Mouse (Mus musculus): Measurements from ENCODE around the gene Usp20. TPM values are rescaled to one million over a fixed set of nuclear protein-coding genes. Genes with fewer than 3 reads are reported as not detected.
A peak's percentile ranks its signal among the peaks of the same experiment; 100 is the strongest.
"Not testable (repeated sequence)": the region's sequence is repeated elsewhere in the genome, so short reads cannot be mapped to it uniquely, and the experiment has no call there.

The Usp20 gene
- polyA plus RNA-seq (2012; rRNA removed) = 5.1 TPM in 2 replicates

GRCm38 (mm10) chr2:30981790-30982513 lies at the start of gene Usp20, which contains the start of gene BC005624:
Usp20 (plus strand) TSS chr2:30982279.
BC005624 (minus strand) TSS chr2:30982201.
- TF ChIP-seq CTCF (IDR thresholded peaks at IDR 0.05; ENCODE audit: extremely low read depth, insufficient read length, insufficient replicate concordance, low read depth, low read length) = no peak
- TF ChIP-seq POLR2A (IDR thresholded peaks at IDR 0.05; ENCODE audit: low read depth, low read length) = peak; percentile 70; the same call in 1 of the 2 replicates
- H3K4me3 ChIP-seq (ENCODE audit: low read depth, low read length) = peak within 1 kb of the TSS; percentile 91
- H3K4me1 ChIP-seq (ENCODE audit: control insufficient read depth, insufficient read depth, insufficient read length, low read length) = peaks cover 8% of the 10 kb centered on the region
- under 1% methylated on average over 66 of the region's 66 CpGs for WGBS
- H3K36me3 ChIP-seq (ENCODE audit: control insufficient read depth, insufficient read depth, low read length) = peaks cover 20% of the 10 kb centered on the region
- no peak within 1 kb of the TSS for H3K27ac ChIP-seq (ENCODE audit: insufficient read depth, low read depth, low read length)
- no peaks in the 10 kb centered on the region for H3K27me3 ChIP-seq (ENCODE audit: control insufficient read depth, insufficient read depth, low read length)

GRCm38 (mm10) chr2:30933032-30933431 lies 49.0 kb upstream of the Usp20 start:
- WGBS = 70% methylated on average over 6 of the region's 6 CpGs
- no peaks in the 10 kb centered on the region for H3K27me3 ChIP-seq (ENCODE audit: control insufficient read depth, insufficient read depth, low read length)
- TF ChIP-seq CTCF (IDR thresholded peaks at IDR 0.05; ENCODE audit: extremely low read depth, insufficient read length, insufficient replicate concordance, low read depth, low read length) (no peak), POLR2A (IDR thresholded peaks at IDR 0.05; ENCODE audit: low read depth, low read length) (no peak)

GRCm38 (mm10) chr2:30933917-30934450 lies 48.1 kb upstream of the Usp20 start:
- 19% methylated on average over 7 of the region's 7 CpGs for WGBS
- H3K27ac ChIP-seq (ENCODE audit: insufficient read depth, low read depth, low read length) = no peak overlapping the region
- TF ChIP-seq POLR2A (IDR thresholded peaks at IDR 0.05; ENCODE audit: low read depth, low read length) (no peak), CTCF (IDR thresholded peaks at IDR 0.05; ENCODE audit: extremely low read depth, insufficient read length, insufficient replicate concordance, low read depth, low read length) (peak; percentile 59; the same call in 1 of the 2 replicates)
- H3K27me3 ChIP-seq (ENCODE audit: control insufficient read depth, insufficient read depth, low read length) = no peaks in the 10 kb centered on the region
- H3K36me3 ChIP-seq (ENCODE audit: control insufficient read depth, insufficient read depth, low read length) = no peaks in the 10 kb centered on the region
- H3K4me3 ChIP-seq (ENCODE audit: low read depth, low read length) = no peak overlapping the region
- H3K4me1 ChIP-seq (ENCODE audit: control insufficient read depth, insufficient read depth, insufficient read length, low read length) = peaks cover 7% of the 10 kb centered on the region

More at GRCm38 (mm10) chr2:30933032-30933431, 49.0 kb upstream of the Usp20 start:
- no peaks in the 10 kb centered on the region for H3K36me3 ChIP-seq (ENCODE audit: control insufficient read depth, insufficient read depth, low read length)
- H3K4me1 ChIP-seq (ENCODE audit: control insufficient read depth, insufficient read depth, insufficient read length, low read length) = peaks cover 13% of the 10 kb centered on the region
- H3K4me3 ChIP-seq (ENCODE audit: low read depth, low read length) = no peak overlapping the region
- no peak overlapping the region for H3K27ac ChIP-seq (ENCODE audit: insufficient read depth, low read depth, low read length)

GRCm38 (mm10) chr2:30936808-30937207 lies 45.3 kb upstream of the Usp20 start:
- WGBS = 62% methylated on average over 3 of the region's 3 CpGs
- no peaks in the 10 kb centered on the region for H3K4me1 ChIP-seq (ENCODE audit: control insufficient read depth, insufficient read depth, insufficient read length, low read length)
- no peak overlapping the region for H3K27ac ChIP-seq (ENCODE audit: insufficient read depth, low read depth, low read length)
- no peaks in the 10 kb centered on the region for H3K27me3 ChIP-seq (ENCODE audit: control insufficient read depth, insufficient read depth, low read length)
- TF ChIP-seq CTCF (IDR thresholded peaks at IDR 0.05; ENCODE audit: extremely low read depth, insufficient read length, insufficient replicate concordance, low read depth, low read length) (no peak), POLR2A (IDR thresholded peaks at IDR 0.05; ENCODE audit: low read depth, low read length) (no peak)
- no peaks in the 10 kb centered on the region for H3K36me3 ChIP-seq (ENCODE audit: control insufficient read depth, insufficient read depth, low read length)
- H3K4me3 ChIP-seq (ENCODE audit: low read depth, low read length) = no peak overlapping the region

GRCm38 (mm10) chr2:30937731-30938130 lies 44.3 kb upstream of the Usp20 start:
- Histone ChIP-seq H3K27me3 (ENCODE audit: control insufficient read depth, insufficient read depth, low read length) (no peaks in the 10 kb centered on the region), H3K27ac (ENCODE audit: insufficient read depth, low read depth, low read length) (no peak overlapping the region), H3K4me1 (ENCODE audit: control insufficient read depth, insufficient read depth, insufficient read length, low read length) (no peaks in the 10 kb centered on the region), H3K36me3 (ENCODE audit: control insufficient read depth, insufficient read depth, low read length) (no peaks in the 10 kb centered on the region), H3K4me3 (ENCODE audit: low read depth, low read length) (no peak overlapping the region)
- no peak for TF ChIP-seq POLR2A (IDR thresholded peaks at IDR 0.05; ENCODE audit: low read depth, low read length)
- TF ChIP-seq CTCF (IDR thresholded peaks at IDR 0.05; ENCODE audit: extremely low read depth, insufficient read length, insufficient replicate concordance, low read depth, low read length) = no peak
- 64% methylated on average over 8 of the region's 8 CpGs for WGBS

- Histone ChIP-seq H3K4me3 (ENCODE audit: low read depth, low read length) (no peak overlapping the region), H3K27ac (ENCODE audit: insufficient read depth, low read depth, low read length) (no peak overlapping the region), H3K27me3 (ENCODE audit: control insufficient read depth, insufficient read depth, low read length) (no peaks in the 10 kb centered on the region), H3K36me3 (ENCODE audit: control insufficient read depth, insufficient read depth, low read length) (no peaks in the 10 kb centered on the region), H3K4me1 (ENCODE audit: control insufficient read depth, insufficient read depth, insufficient read length, low read length) (no peaks in the 10 kb centered on the region)
- no peak for TF ChIP-seq CTCF (IDR thresholded peaks at IDR 0.05; ENCODE audit: extremely low read depth, insufficient read length, insufficient replicate concordance, low read depth, low read length)
- TF ChIP-seq POLR2A (IDR thresholded peaks at IDR 0.05; ENCODE audit: low read depth, low read length) = no peak
- 28% methylated on average over 4 of the region's 4 CpGs for WGBS
Observed at GRCm38 (mm10) chr2:30938574-30938991, 43.5 kb upstream of the Usp20 start.

GRCm38 (mm10) chr2:30941586-30941985 lies 40.5 kb upstream of the Usp20 start:
- 48% methylated on average over 5 of the region's 5 CpGs for WGBS

GRCm38 (mm10) chr2:30942116-30942515 lies 40.0 kb upstream of the Usp20 start:
- H3K27ac ChIP-seq (ENCODE audit: insufficient read depth, low read depth, low read length); H3K27me3 ChIP-seq (ENCODE audit: control insufficient read depth, insufficient read depth, low read length); H3K4me1 ChIP-seq (ENCODE audit: control insufficient read depth, insufficient read depth, insufficient read length, low read length); H3K36me3 ChIP-seq (ENCODE audit: control insufficient read depth, insufficient read depth, low read length); H3K4me3 ChIP-seq (ENCODE audit: low read depth, low read length): not testable (repeated sequence)
- WGBS = 9% methylated on average over 7 of the region's 7 CpGs

More at GRCm38 (mm10) chr2:30941586-30941985, 40.5 kb upstream of the Usp20 start:
- Histone ChIP-seq H3K4me1 (ENCODE audit: control insufficient read depth, insufficient read depth, insufficient read length, low read length) (no peaks in the 10 kb centered on the region), H3K4me3 (ENCODE audit: low read depth, low read length) (no peak overlapping the region), H3K27ac (ENCODE audit: insufficient read depth, low read depth, low read length) (no peak overlapping the region), H3K36me3 (ENCODE audit: control insufficient read depth, insufficient read depth, low read length) (no peaks in the 10 kb centered on the region), H3K27me3 (ENCODE audit: control insufficient read depth, insufficient read depth, low read length) (no peaks in the 10 kb centered on the region)
- TF ChIP-seq CTCF (IDR thresholded peaks at IDR 0.05; ENCODE audit: extremely low read depth, insufficient read length, insufficient replicate concordance, low read depth, low read length) (no peak), POLR2A (IDR thresholded peaks at IDR 0.05; ENCODE audit: low read depth, low read length) (no peak)

All from small intestine, adult 2 months (tissue).